In the genomic region with DNA sequence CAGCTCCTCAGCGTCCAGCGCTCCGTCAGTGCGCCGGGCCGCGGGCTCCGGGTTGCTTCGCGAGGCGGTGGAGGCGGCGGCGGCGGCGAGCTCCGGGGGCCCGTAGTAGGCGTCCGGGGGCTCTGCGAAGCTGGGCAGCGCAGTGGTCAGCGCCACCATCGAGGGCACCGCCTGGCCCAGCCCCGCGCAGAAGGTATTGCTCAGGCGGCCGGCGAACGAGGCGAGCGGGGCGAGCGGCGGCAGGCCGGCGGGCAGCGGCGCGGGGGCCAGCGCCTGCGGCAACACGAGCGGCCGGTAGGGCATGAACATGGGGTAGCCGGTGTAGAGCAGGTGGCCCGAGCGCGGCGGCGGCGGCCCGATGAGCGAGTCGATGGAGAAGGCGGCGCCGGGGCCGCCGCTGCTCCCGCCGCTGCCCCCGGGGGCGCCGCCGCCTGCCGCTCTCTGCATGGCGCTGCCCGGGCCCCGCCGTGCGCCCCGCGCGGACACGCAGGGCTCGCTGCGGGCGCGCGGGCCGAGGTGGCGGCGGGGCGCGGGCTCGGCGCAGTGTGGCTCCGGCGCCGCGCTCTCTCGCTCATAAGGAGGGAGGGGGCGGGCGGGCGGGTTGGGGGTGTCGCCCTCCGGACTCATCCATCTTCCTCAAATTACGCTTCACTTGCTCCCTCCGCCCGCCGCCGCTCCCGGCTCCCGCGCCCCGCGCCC, we compare ENCODE assay signal across 9 mouse cellular contexts. TPM values are rescaled to one million over a fixed set of nuclear protein-coding genes. Genes with fewer than 3 reads are reported as not detected.
A peak's percentile ranks its signal among the peaks of the same experiment; 100 is the strongest.
DNase-seq lines count a peak whose midpoint lies in the region; ATAC-seq and TF ChIP-seq lines count a peak whose summit lies in the region.
"Had no signal": no experiment of that assay in that cellular context is flagged by ENCODE, and none has a peak within 500 bp of the region (broad histone marks: within the 10 kb centered on the region; RNA-seq: fewer than 3 reads in every experiment).

No protein-coding gene starts in this region.

- peak overlapping the region; percentile 84 for H3K4me2 ChIP-seq in hindbrain, embryonic 11.5 days (replicated peaks; ENCODE audit: low read depth, low read length)
- H3K4me2 ChIP-seq in midbrain, embryonic 11.5 days = peak overlapping the region; percentile 86

- 1% methylated on average over 93 of the region's 109 CpGs for WGBS in heart, embryonic 10.5 days
- under 1% methylated on average over 39 of the region's 109 CpGs for WGBS in hindbrain, embryonic 11.5 days
- 1% methylated on average over 45 of the region's 109 CpGs for whole genome bisulfite sequencing in midbrain, embryonic 11.5 days

- in situ Hi-C loops in ES-E14 (cut with MboI; ENCODE audit: low sequenced_read_pairs in 2 of 2, unreplicated experiment in 2 of 2) = loop anchor here in 1 of 2 experiments (10.0 kb wide), 1 partner anchor 62 kb away; no protein-coding TSS in a partner anchor

- no peak for DNase-seq in heart, embryonic 10.5 days (ENCODE audit: low spot score)
- DNase-seq in heart, adult 9 months (ENCODE audit: low spot score in 2 of 2) = no peak
- no peak for DNase-seq in ES-E14 (ENCODE audit: low read depth, low spot score)
- DNase-seq in hindbrain, embryonic 11.5 days (ENCODE audit: low spot score) = no peak
- peak; percentile 91 for DNase-seq in midbrain, embryonic 11.5 days (ENCODE audit: low spot score, missing footprints)
- DNase-seq in adrenal gland, postnatal 25 days = no peak
- DNase-seq in ovary, adult 18-20 months (ENCODE audit: low spot score) = no peak
- DNase-seq in left cerebral cortex, adult 9 months (ENCODE audit: low spot score in 2 of 2) = no peak

- no peaks in the 10 kb centered on the region for H3K36me3 ChIP-seq in heart, embryonic 10.5 days
- no peaks in the 10 kb centered on the region for H3K36me3 ChIP-seq in ES-E14 (ENCODE audit: control insufficient read depth, insufficient read depth, low read length, poor library complexity, severe bottlenecking)
- no peaks in the 10 kb centered on the region for H3K36me3 ChIP-seq in hindbrain, embryonic 11.5 days (ENCODE audit: control insufficient read depth, insufficient read depth, low read length)
- no peaks in the 10 kb centered on the region for H3K36me3 ChIP-seq in midbrain, embryonic 11.5 days (ENCODE audit: control insufficient read depth, insufficient read depth, low read length)

- H3K27me3 ChIP-seq in heart, embryonic 10.5 days (ENCODE audit: insufficient read depth, poor library complexity, severe bottlenecking) = peaks cover 97% of the 10 kb centered on the region
- peaks cover 51% of the 10 kb centered on the region for H3K27me3 ChIP-seq in hindbrain, embryonic 11.5 days (ENCODE audit: control insufficient read depth, insufficient read depth, low read length)
- peaks cover 77% of the 10 kb centered on the region for H3K27me3 ChIP-seq in midbrain, embryonic 11.5 days (ENCODE audit: control insufficient read depth, insufficient read depth, low read length)

- H3K9ac ChIP-seq in ES-E14 (ENCODE audit: insufficient read depth, low read depth, low read length, poor library complexity, severe bottlenecking) = peak overlapping the region; percentile 64
- H3K9ac ChIP-seq in hindbrain, embryonic 11.5 days (ENCODE audit: low read depth, low read length) = peak overlapping the region; percentile 65
- peak overlapping the region; percentile 49 for H3K9ac ChIP-seq in midbrain, embryonic 11.5 days (ENCODE audit: low read length)

- H3K9me3 ChIP-seq in heart, embryonic 10.5 days = no peaks in the 10 kb centered on the region
- no peaks in the 10 kb centered on the region for H3K9me3 ChIP-seq in ES-E14 (ENCODE audit: control insufficient read depth, insufficient read depth, low read depth, low read length)
- no peaks in the 10 kb centered on the region for H3K9me3 ChIP-seq in hindbrain, embryonic 11.5 days (ENCODE audit: control insufficient read depth, low read length)
- H3K9me3 ChIP-seq in midbrain, embryonic 11.5 days (ENCODE audit: control insufficient read depth, low read length) = no peaks in the 10 kb centered on the region

- peaks cover 18% of the 10 kb centered on the region for H3K4me1 ChIP-seq in heart, embryonic 10.5 days
- H3K4me1 ChIP-seq in ES-E14 (ENCODE audit: control insufficient read depth in 2 of 2, insufficient read depth in 2 of 2, low read length in 2 of 2, poor library complexity in 1 of 2) = peaks cover 6 to 12% of the 10 kb centered on the region in 2 experiments; a peak in 2 of 4 replicates
- H3K4me1 ChIP-seq in hindbrain, embryonic 11.5 days (replicated peaks; ENCODE audit: control insufficient read depth, insufficient read depth, low read length) = peaks cover 6% of the 10 kb centered on the region; the same call in 1 of the 2 replicates
- peaks cover 12% of the 10 kb centered on the region for H3K4me1 ChIP-seq in midbrain, embryonic 11.5 days (ENCODE audit: control insufficient read depth, insufficient read depth, low read length)

- H3K4me3 ChIP-seq in heart, embryonic 10.5 days = peak overlapping the region; percentile 62
- H3K4me3 ChIP-seq in ES-E14 (ENCODE audit: insufficient read depth in 1 of 2, low read depth in 1 of 2, low read length in 2 of 2, poor library complexity in 1 of 2, severe bottlenecking in 1 of 2) = peak overlapping the region; percentile 57 to 77; a peak in 3 of 4 replicates
- peak overlapping the region; percentile 47 for H3K4me3 ChIP-seq in hindbrain, embryonic 11.5 days (ENCODE audit: low read depth, low read length)
- peak overlapping the region; percentile 52 for H3K4me3 ChIP-seq in midbrain, embryonic 11.5 days (ENCODE audit: low read depth, low read length)

- H3K27ac ChIP-seq in heart, embryonic 10.5 days = peak overlapping the region; percentile 62; the same call in 1 of the 2 replicates
- H3K27ac ChIP-seq in ES-E14 (ENCODE audit: insufficient read depth, low read depth, low read length, poor library complexity, severe bottlenecking) = no peak overlapping the region
- H3K27ac ChIP-seq in hindbrain, embryonic 11.5 days (ENCODE audit: low read depth, low read length) = no peak overlapping the region
- no peak overlapping the region for H3K27ac ChIP-seq in midbrain, embryonic 11.5 days (ENCODE audit: low read depth, low read length)

- peak; percentile 70 for ATAC-seq in hindbrain, embryonic 11.5 days (ENCODE audit: low FRiP score)
- ATAC-seq in midbrain, embryonic 11.5 days (ENCODE audit: low FRiP score) = peak; percentile 23; the same call in 1 of the 2 replicates

TF ChIP-seq in ES-E14, 5 proteins besides CTCF, POLR2A, EP300 and RAD21:
- TF ChIP-seq MAFK (IDR thresholded peaks at IDR 0.05; ENCODE audit: insufficient read depth, low read depth, low read length) (no peak), ZNF384 (IDR thresholded peaks at IDR 0.05; ENCODE audit: low read depth, low read length) (no peak), ZC3H11A (IDR thresholded peaks at IDR 0.05; ENCODE audit: borderline replicate concordance, low read depth, low read length) (no peak), CHD2 (IDR thresholded peaks at IDR 0.05; ENCODE audit: low read depth, low read length) (no peak), HCFC1 (IDR thresholded peaks at IDR 0.05; ENCODE audit: borderline replicate concordance, insufficient read depth, low read length) (no peak)

RNA-seq across cellular contexts. Expression of gene Gbx1, which starts 0.7 kb away (rescaled TPM):
- polyA plus RNA-seq in heart, embryonic 10.5 days (2016; fragmentation: Nextera tagmentation; extraction: Ambion mirVana) = 0.06 TPM in 1 of 2 replicates, not detected in the other
- 0.40 and 0.69 TPM in 2 replicates for total RNA-seq in ES-E14 (2012; rRNA removed)
- 1.0 and 1.9 TPM in 2 replicates for polyA plus RNA-seq in hindbrain, embryonic 11.5 days (2014; fragmentation: Nextera tagmentation; extraction: Ambion mirVana)
- 0.15 TPM in 1 of 2 replicates, not detected in the other for polyA plus RNA-seq in midbrain, embryonic 11.5 days (2014; fragmentation: Nextera tagmentation; extraction: Ambion mirVana)
- total RNA-seq in adrenal gland, postnatal 25 days (2021) = not detected in 2 replicates
- polyA plus RNA-seq: gonadal fat pad, adult 2 months had no signal

RNA-seq across cellular contexts. Expression of gene Asb10, which starts 14.4 kb away (rescaled TPM):
- 1.6 and 3.3 TPM in 2 replicates for polyA plus RNA-seq in heart, embryonic 10.5 days (2016; fragmentation: Nextera tagmentation; extraction: Ambion mirVana)
- 0.18 and 0.53 TPM in 2 replicates for total RNA-seq in ES-E14 (2012; rRNA removed)
- polyA plus RNA-seq in hindbrain, embryonic 11.5 days (2014; fragmentation: Nextera tagmentation; extraction: Ambion mirVana) = 0.20 and 0.33 TPM in 2 replicates
- 0.25 TPM in 2 replicates for polyA plus RNA-seq in midbrain, embryonic 11.5 days (2014; fragmentation: Nextera tagmentation; extraction: Ambion mirVana)
- 0.67 TPM in 1 of 2 replicates, not detected in the other for total RNA-seq in adrenal gland, postnatal 25 days (2021)

RNA-seq across cellular contexts. Expression of gene 4931409K22Rik, which starts 30.3 kb away (rescaled TPM):
- 0.06 and 0.09 TPM in 2 replicates for polyA plus RNA-seq in heart, embryonic 10.5 days (2016; fragmentation: Nextera tagmentation; extraction: Ambion mirVana)
- 0.13 and 0.21 TPM in 2 replicates for total RNA-seq in ES-E14 (2012; rRNA removed)
- polyA plus RNA-seq in hindbrain, embryonic 11.5 days (2014; fragmentation: Nextera tagmentation; extraction: Ambion mirVana) = 0.14 TPM in 1 of 2 replicates, not detected in the other
- polyA plus RNA-seq in midbrain, embryonic 11.5 days (2014; fragmentation: Nextera tagmentation; extraction: Ambion mirVana) = not detected in 2 replicates
- total RNA-seq in adrenal gland, postnatal 25 days (2021) = not detected in 2 replicates

RNA-seq across cellular contexts. Expression of gene Abcf2, which starts 50.9 kb away (rescaled TPM):
- polyA plus RNA-seq in heart, embryonic 10.5 days (2016; fragmentation: Nextera tagmentation; extraction: Ambion mirVana) = 107 and 126 TPM in 2 replicates
- 139 and 171 TPM in 2 replicates for total RNA-seq in ES-E14 (2012; rRNA removed)
- polyA plus RNA-seq in hindbrain, embryonic 11.5 days (2014; fragmentation: Nextera tagmentation; extraction: Ambion mirVana) = 121 and 136 TPM in 2 replicates
- 143 and 147 TPM in 2 replicates for polyA plus RNA-seq in midbrain, embryonic 11.5 days (2014; fragmentation: Nextera tagmentation; extraction: Ambion mirVana)
- total RNA-seq in adrenal gland, postnatal 25 days (2021) = 74.1 and 76.8 TPM in 2 replicates
